Mouse (Mus musculus): ENCODE measurements around the gene Cdh5. TPM values are rescaled to one million over a fixed set of nuclear protein-coding genes. Genes with fewer than 3 reads are reported as not detected.

The Cdh5 gene
- polyA plus RNA-seq, 1 experiment: 3.7 TPM

GRCm38 (mm10) chr8:104169461-104169860 lies 68.0 kb downstream of the Cdh5 start:
- TF ChIP-seq CTCF (IDR thresholded peaks at IDR 0.05; ENCODE audit: control insufficient read depth, insufficient read depth, insufficient replicate concordance, low read depth, low read length): no peak
- no peak for TF ChIP-seq POLR2A (IDR thresholded peaks at IDR 0.05; ENCODE audit: control insufficient read depth, low read depth, low read length)
- no peaks in the 10 kb centered on the region for H3K27me3 ChIP-seq (ENCODE audit: control insufficient read depth, insufficient read depth, low read length)
- no peak overlapping the region for H3K27ac ChIP-seq (ENCODE audit: control insufficient read depth, insufficient read depth, low read depth, low read length)
- H3K4me1 ChIP-seq (ENCODE audit: control insufficient read depth, insufficient read depth, low read length): peaks cover 2% of the 10 kb centered on the region; the same call in 1 of the 2 replicates
- no peaks in the 10 kb centered on the region for H3K36me3 ChIP-seq (ENCODE audit: control insufficient read depth, insufficient read depth, low read length)
- H3K4me3 ChIP-seq (ENCODE audit: control insufficient read depth, low read depth, low read length): no peak overlapping the region

- H3K27ac ChIP-seq (ENCODE audit: control insufficient read depth, insufficient read depth, low read depth, low read length): no peak within 1 kb of the TSS
- H3K4me1 ChIP-seq (ENCODE audit: control insufficient read depth, insufficient read depth, low read length): peaks cover 2% of the 10 kb centered on the region; the same call in 1 of the 2 replicates
- H3K27me3 ChIP-seq (ENCODE audit: control insufficient read depth, insufficient read depth, low read length): no peaks in the 10 kb centered on the region
- H3K4me3 ChIP-seq (ENCODE audit: control insufficient read depth, low read depth, low read length): peak within 1 kb of the TSS; percentile 32
- no peak for TF ChIP-seq POLR2A (IDR thresholded peaks at IDR 0.05; ENCODE audit: control insufficient read depth, low read depth, low read length)
- TF ChIP-seq CTCF (IDR thresholded peaks at IDR 0.05; ENCODE audit: control insufficient read depth, insufficient read depth, insufficient replicate concordance, low read depth, low read length): no peak
- H3K36me3 ChIP-seq (ENCODE audit: control insufficient read depth, insufficient read depth, low read length): no peaks in the 10 kb centered on the region
Measured at GRCm38 (mm10) chr8:104170118-104171049, 69.0 kb downstream of the Cdh5 start, which contains the start of gene Bean1. Gene Bean1, plus strand, starts transcription at chr8:104170442.

GRCm38 (mm10) chr8:104171050-104171620 lies 69.7 kb downstream of the Cdh5 start:
- H3K4me1 ChIP-seq (ENCODE audit: control insufficient read depth, insufficient read depth, low read length): peaks cover 2% of the 10 kb centered on the region; the same call in 1 of the 2 replicates
- no peaks in the 10 kb centered on the region for H3K36me3 ChIP-seq (ENCODE audit: control insufficient read depth, insufficient read depth, low read length)
- H3K27ac ChIP-seq (ENCODE audit: control insufficient read depth, insufficient read depth, low read depth, low read length): no peak overlapping the region
- TF ChIP-seq POLR2A (IDR thresholded peaks at IDR 0.05; ENCODE audit: control insufficient read depth, low read depth, low read length): no peak
- TF ChIP-seq CTCF (IDR thresholded peaks at IDR 0.05; ENCODE audit: control insufficient read depth, insufficient read depth, insufficient replicate concordance, low read depth, low read length): no peak
- H3K27me3 ChIP-seq (ENCODE audit: control insufficient read depth, insufficient read depth, low read length): no peaks in the 10 kb centered on the region
- H3K4me3 ChIP-seq (ENCODE audit: control insufficient read depth, low read depth, low read length): peak overlapping the region; percentile 32; the same call in 1 of the 2 replicates

- TF ChIP-seq CTCF (IDR thresholded peaks at IDR 0.05; ENCODE audit: control insufficient read depth, insufficient read depth, insufficient replicate concordance, low read depth, low read length): no peak
- no peak for TF ChIP-seq POLR2A (IDR thresholded peaks at IDR 0.05; ENCODE audit: control insufficient read depth, low read depth, low read length)
- H3K36me3 ChIP-seq (ENCODE audit: control insufficient read depth, insufficient read depth, low read length): no peaks in the 10 kb centered on the region
- H3K4me1 ChIP-seq (ENCODE audit: control insufficient read depth, insufficient read depth, low read length): peaks cover 2% of the 10 kb centered on the region; the same call in 1 of the 2 replicates
- H3K27ac ChIP-seq (ENCODE audit: control insufficient read depth, insufficient read depth, low read depth, low read length): no peak overlapping the region
- no peak overlapping the region for H3K4me3 ChIP-seq (ENCODE audit: control insufficient read depth, low read depth, low read length)
- no peaks in the 10 kb centered on the region for H3K27me3 ChIP-seq (ENCODE audit: control insufficient read depth, insufficient read depth, low read length)
Measured at GRCm38 (mm10) chr8:104172420-104172819, 71.0 kb downstream of the Cdh5 start.

- TF ChIP-seq CTCF (IDR thresholded peaks at IDR 0.05; ENCODE audit: control insufficient read depth, insufficient read depth, insufficient replicate concordance, low read depth, low read length): no peak
- no peak overlapping the region for H3K27ac ChIP-seq (ENCODE audit: control insufficient read depth, insufficient read depth, low read depth, low read length)
- no peaks in the 10 kb centered on the region for H3K27me3 ChIP-seq (ENCODE audit: control insufficient read depth, insufficient read depth, low read length)
- H3K4me1 ChIP-seq (ENCODE audit: control insufficient read depth, insufficient read depth, low read length): no peaks in the 10 kb centered on the region; the same call in 1 of the 2 replicates
- H3K36me3 ChIP-seq (ENCODE audit: control insufficient read depth, insufficient read depth, low read length): no peaks in the 10 kb centered on the region
- no peak overlapping the region for H3K4me3 ChIP-seq (ENCODE audit: control insufficient read depth, low read depth, low read length)
Measured at GRCm38 (mm10) chr8:104175848-104176527, 74.6 kb downstream of the Cdh5 start.

- Histone ChIP-seq H3K27ac (ENCODE audit: control insufficient read depth, insufficient read depth, low read depth, low read length) (no peak overlapping the region), H3K27me3 (ENCODE audit: control insufficient read depth, insufficient read depth, low read length) (no peaks in the 10 kb centered on the region), H3K4me1 (ENCODE audit: control insufficient read depth, insufficient read depth, low read length) (no peaks in the 10 kb centered on the region), H3K36me3 (ENCODE audit: control insufficient read depth, insufficient read depth, low read length) (no peaks in the 10 kb centered on the region), H3K4me3 (ENCODE audit: control insufficient read depth, low read depth, low read length) (no peak overlapping the region)
- TF ChIP-seq POLR2A (IDR thresholded peaks at IDR 0.05; ENCODE audit: control insufficient read depth, low read depth, low read length): no peak
- TF ChIP-seq CTCF (IDR thresholded peaks at IDR 0.05; ENCODE audit: control insufficient read depth, insufficient read depth, insufficient replicate concordance, low read depth, low read length): no peak
Measured at GRCm38 (mm10) chr8:104177054-104177453, 75.6 kb downstream of the Cdh5 start.

GRCm38 (mm10) chr8:104184905-104185304 lies 83.5 kb downstream of the Cdh5 start:
- Histone ChIP-seq H3K4me1 (ENCODE audit: control insufficient read depth, insufficient read depth, low read length) (peaks cover 5% of the 10 kb centered on the region; the same call in 1 of the 2 replicates), H3K27me3 (ENCODE audit: control insufficient read depth, insufficient read depth, low read length) (no peaks in the 10 kb centered on the region), H3K36me3 (ENCODE audit: control insufficient read depth, insufficient read depth, low read length) (no peaks in the 10 kb centered on the region), H3K4me3 (ENCODE audit: control insufficient read depth, low read depth, low read length) (peak overlapping the region; percentile 72), H3K27ac (ENCODE audit: control insufficient read depth, insufficient read depth, low read depth, low read length) (no peak overlapping the region)
- TF ChIP-seq CTCF (IDR thresholded peaks at IDR 0.05; ENCODE audit: control insufficient read depth, insufficient read depth, insufficient replicate concordance, low read depth, low read length) (no peak), POLR2A (IDR thresholded peaks at IDR 0.05; ENCODE audit: control insufficient read depth, low read depth, low read length) (no peak)

Measured in testis, adult 2 months (tissue).